Mouse (Mus musculus) G1E (cell line): ENCODE data around the gene Copz1.

ENCODE experiments used
- CTCF ChIP-seq: IDR thresholded peaks from 2 replicates; pipeline ENCODE4 v1.5.1; 2012; ENCODE audit warnings: low read depth, low read length, inconsistent platforms, mixed read lengths
- GATA1 ChIP-seq: IDR thresholded peaks from 2 replicates; pipeline ENCODE4 v1.6.1; 2012; ENCODE audit warnings: borderline replicate concordance, low read length, inconsistent platforms, mixed read lengths
- GATA2 ChIP-seq: IDR thresholded peaks from 2 replicates; pipeline ENCODE4 v1.6.1; 2012; ENCODE audit warnings: low read depth, low read length, inconsistent platforms, borderline replicate concordance
- POLR2AphosphoS5 ChIP-seq: IDR thresholded peaks from 2 replicates; pipeline ENCODE4 v1.6.1; 2012; ENCODE audit warnings: low read depth, low read length, inconsistent platforms; ENCODE audit not compliant: insufficient replicate concordance
- TAL1 ChIP-seq: conservative IDR thresholded peaks from 2 replicates; pipeline ENCODE4 v1.6.1; 2012; ENCODE audit warnings: low read depth, low read length, inconsistent platforms, mixed read lengths

DNA sequence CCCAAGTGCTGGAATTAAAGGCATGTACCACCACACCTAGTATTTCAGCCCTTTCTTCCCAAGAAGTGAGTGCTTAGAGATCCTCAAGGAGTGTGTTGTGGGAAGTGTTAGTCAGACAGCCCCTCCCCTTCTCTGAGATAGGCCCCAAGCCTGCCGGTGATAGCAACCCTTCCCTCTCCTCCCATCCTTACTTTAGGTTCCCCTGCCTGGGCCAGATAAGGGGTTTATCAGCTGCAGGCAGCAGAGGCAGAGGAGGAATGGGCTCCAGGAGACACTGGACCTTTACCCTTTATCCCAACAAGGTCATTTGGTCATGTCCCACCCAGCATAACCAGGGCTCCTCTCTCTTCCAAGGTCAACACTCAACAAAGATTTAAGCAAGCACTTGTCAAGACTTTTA lies 20.9 kb upstream of the Copz1 start:
- no peak for TF ChIP-seq CTCF
- no peak for TF ChIP-seq GATA1
- peak; percentile 97 for TF ChIP-seq TAL1
- no peak for TF ChIP-seq POLR2AphosphoS5
- no peak for TF ChIP-seq GATA2
